Mouse (Mus musculus) hindbrain, postnatal 0 days (tissue): ENCODE results near the gene Tmem91. TPM values are rescaled to one million over a fixed set of nuclear protein-coding genes. Genes with fewer than 3 reads are reported as not detected.
A peak's percentile ranks its signal among the peaks of the same experiment; 100 is the strongest.

Experiments
- ATAC-seq: fragments of 200-750 bp; cut with Nextera tagmentation; 2 replicates; pipeline ENCODE4 v1.8.0; 2017; ENCODE audit warnings: mild to moderate bottlenecking, moderate TSS enrichment, moderate library complexity
- DNase-seq: peaks from one replicate; pipeline ENCODE4 v3.0.0-alpha.2; 2015; ENCODE audit warnings: low spot score
- H3K27ac ChIP-seq: fragments of 300-500 bp; sonication (generic); 2 replicates; pipeline ENCODE4 v1.5.1; 2014; ENCODE audit warnings: mild to moderate bottlenecking
- H3K27me3 ChIP-seq: fragments of 300-500 bp; sonication (generic); 2 replicates; pipeline ENCODE4 v1.6.1; 2014; ENCODE audit warnings: low read length, mixed read lengths; ENCODE audit not compliant: insufficient read depth
- H3K36me3 ChIP-seq: fragments of 300-500 bp; sonication (generic); 2 replicates; pipeline ENCODE4 v1.6.1; 2014; ENCODE audit warnings: low read length, mixed read lengths; ENCODE audit not compliant: insufficient read depth
- H3K4me1 ChIP-seq: fragments of 300-500 bp; sonication (generic); 2 replicates; pipeline ENCODE4 v1.6.1; 2014; ENCODE audit warnings: antibody characterized with exemption, low read length, mixed read lengths; ENCODE audit not compliant: insufficient read depth
- H3K4me2 ChIP-seq: fragments of 300-500 bp; sonication (generic); 2 replicates; pipeline ENCODE4 v1.6.1; 2014; ENCODE audit warnings: low read depth, mild to moderate bottlenecking, low read length, moderate library complexity, mixed read lengths
- H3K4me3 ChIP-seq: fragments of 300-500 bp; sonication (generic); 2 replicates; pipeline ENCODE4 v1.5.1; 2014; ENCODE audit warnings: low read length
- H3K9ac ChIP-seq: fragments of 300-500 bp; sonication (generic); replicated peaks from 2 replicates; pipeline ENCODE4 v1.6.1; 2014; ENCODE audit warnings: mild to moderate bottlenecking, low read length, moderate library complexity, mixed read lengths
- H3K9me3 ChIP-seq: fragments of 300-500 bp; sonication (generic); 2 replicates; pipeline ENCODE4 v1.6.1; 2016; ENCODE audit warnings: low read length, mixed read lengths
- CTCF ChIP-seq: IDR thresholded peaks from 2 replicates; pipeline ENCODE4 v1.5.1; 2016; ENCODE audit warnings: antibody characterized with exemption, control low read depth, low read depth
- WGBS: fragments of 180-500 bp; shearing (Covaris S2); extraction: QIAGEN DNeasy Blood & Tissue Kit; methylation state at CpG from one replicate; pipeline ENCODE4 v1.1.7; 2014; 5-methylcytosine and 5-hydroxymethylcytosine counted together
- polyA plus RNA-seq: library from polyadenylated mRNA; unstranded; fragments of >200 nt; fragmentation: Nextera tagmentation; extraction: Ambion mirVana; gene quantifications from 2 replicates; pipeline ENCODE4 v1.2.1, GENCODE M21; 2015
- total RNA-seq: library from RNA; depleted of rRNA; stranded (reverse); fragments of >200 nt; gene quantifications from 2 replicates; pipeline ENCODE4 v1.2.3, GENCODE M21; 2014

Tmem91 gene
- total and polyA plus RNA-seq, 2 experiments from 2014 or later, result 62.1 to 185 TPM

DNA sequence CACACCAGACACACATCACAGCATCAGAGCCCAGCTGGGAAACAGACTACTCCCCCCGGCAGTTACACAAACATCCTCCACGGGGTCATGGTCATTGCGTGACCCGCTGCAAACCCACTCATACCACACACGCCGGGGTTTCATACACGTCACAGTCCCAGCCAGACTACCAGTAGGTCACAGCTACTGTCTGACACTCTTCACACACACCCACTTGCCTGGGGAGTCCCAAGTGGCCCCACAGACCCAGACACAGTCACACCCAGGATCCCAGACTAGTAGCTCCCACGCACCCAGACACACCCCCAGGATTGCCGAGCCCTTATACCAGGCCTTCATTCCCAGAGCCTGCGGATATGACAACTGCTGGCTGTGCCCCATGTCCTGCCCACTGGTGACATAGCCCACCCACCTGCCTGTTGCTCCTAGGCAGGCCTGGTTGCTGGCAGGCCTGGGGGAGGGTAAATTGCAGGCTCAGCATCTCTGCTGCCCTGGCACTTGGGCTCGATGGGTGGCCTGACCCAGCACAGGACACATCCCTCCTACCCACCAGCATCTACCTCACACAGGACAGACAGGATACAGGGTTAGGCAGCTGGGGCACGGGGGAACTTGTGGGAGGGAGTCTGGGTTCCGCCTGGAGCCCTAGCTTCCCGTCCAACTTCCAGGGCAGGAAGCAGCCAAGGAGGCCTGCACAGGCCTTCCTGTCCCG, 32.8 kb upstream of the Tmem91 start:
- DNase-seq (no peak), ATAC-seq (no peak)
- Histone ChIP-seq H3K9me3 (no peaks in the 10 kb centered on the region), H3K27me3 (no peaks in the 10 kb centered on the region), H3K27ac (peak overlapping the region; percentile 36; the same call in 1 of the 2 replicates), H3K4me2 (no peak overlapping the region), H3K4me3 (no peak overlapping the region), H3K4me1 (peaks cover 19% of the 10 kb centered on the region), H3K9ac (no peak overlapping the region), H3K36me3 (no peaks in the 10 kb centered on the region)
- WGBS, result 61% methylated on average over 15 of the region's 15 CpGs
- TF ChIP-seq CTCF, result no peak

DNA sequence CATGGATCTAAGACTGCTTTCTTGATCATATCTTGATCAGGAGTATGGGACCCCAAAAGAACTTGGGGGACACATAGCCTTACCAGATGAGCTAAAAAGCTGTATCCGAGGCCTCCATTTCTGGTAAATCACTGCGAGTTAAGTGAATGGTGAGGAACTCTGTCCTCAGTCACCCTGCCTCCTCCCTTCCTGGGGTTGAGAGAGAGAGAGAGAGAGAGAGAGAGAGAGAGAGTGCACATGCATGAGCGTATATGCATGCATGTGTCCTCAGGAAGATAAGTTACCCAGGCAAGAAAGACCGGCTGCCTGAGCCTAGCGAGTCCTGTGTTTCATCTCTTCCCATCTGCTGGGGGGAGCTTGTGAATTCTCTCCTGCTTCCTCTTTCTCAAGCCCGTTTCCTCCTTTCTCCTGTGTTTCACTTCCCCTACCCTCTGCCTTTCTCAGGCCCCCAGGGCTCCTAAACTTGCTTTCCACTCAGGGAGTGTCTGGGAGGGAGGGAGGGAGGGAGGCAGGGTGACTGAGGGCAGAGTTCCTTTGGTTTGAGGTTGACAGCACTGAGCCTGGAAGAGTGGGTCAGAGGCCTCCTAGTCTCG, 31.7 kb upstream of the Tmem91 start:
- H3K27ac ChIP-seq, result no peak overlapping the region; the same call in 1 of the 2 replicates
- peaks cover 19% of the 10 kb centered on the region for H3K4me1 ChIP-seq
- no peaks in the 10 kb centered on the region for H3K9me3 ChIP-seq
- no peaks in the 10 kb centered on the region for H3K36me3 ChIP-seq
- H3K9ac ChIP-seq, result no peak overlapping the region
- H3K27me3 ChIP-seq, result no peaks in the 10 kb centered on the region
- WGBS, result 53% methylated on average over 6 of the region's 7 CpGs
- ATAC-seq (no peak), DNase-seq (no peak)
- H3K4me2 ChIP-seq, result no peak overlapping the region
- TF ChIP-seq CTCF, result no peak
- no peak overlapping the region for H3K4me3 ChIP-seq

DNA sequence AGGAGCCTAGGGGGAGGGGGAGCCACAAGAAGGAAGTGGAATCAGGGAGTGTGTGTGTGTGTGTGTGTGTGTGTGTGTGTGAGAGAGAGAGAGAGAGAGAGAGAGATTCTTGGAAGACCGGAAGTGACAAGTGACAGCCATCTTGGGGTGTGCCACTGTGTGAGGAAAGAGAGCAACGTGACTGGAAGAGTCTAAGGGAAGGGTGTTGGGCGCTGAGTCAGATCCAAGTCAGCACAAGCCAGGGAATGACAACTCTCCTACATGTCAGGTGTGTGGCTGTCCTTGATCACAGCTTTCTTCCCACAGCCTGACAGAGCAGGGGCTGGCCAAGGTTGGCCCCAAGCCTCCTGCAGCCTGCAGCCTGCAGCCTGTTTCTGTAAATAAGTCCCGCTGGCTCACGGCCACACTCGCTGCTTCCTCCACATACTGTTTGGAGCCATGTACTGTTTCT, 30.9 kb upstream of the Tmem91 start:
- H3K27me3 ChIP-seq, result no peaks in the 10 kb centered on the region
- no peak overlapping the region for H3K4me2 ChIP-seq
- H3K4me3 ChIP-seq, result no peak overlapping the region
- no peaks in the 10 kb centered on the region for H3K9me3 ChIP-seq
- H3K4me1 ChIP-seq, result peaks cover 14% of the 10 kb centered on the region
- 52% methylated on average over 6 of the region's 6 CpGs for WGBS
- no peak for DNase-seq
- ATAC-seq, result no peak
- H3K9ac ChIP-seq, result no peak overlapping the region
- no peaks in the 10 kb centered on the region for H3K36me3 ChIP-seq
- no peak overlapping the region for H3K27ac ChIP-seq
- no peak for TF ChIP-seq CTCF

DNA sequence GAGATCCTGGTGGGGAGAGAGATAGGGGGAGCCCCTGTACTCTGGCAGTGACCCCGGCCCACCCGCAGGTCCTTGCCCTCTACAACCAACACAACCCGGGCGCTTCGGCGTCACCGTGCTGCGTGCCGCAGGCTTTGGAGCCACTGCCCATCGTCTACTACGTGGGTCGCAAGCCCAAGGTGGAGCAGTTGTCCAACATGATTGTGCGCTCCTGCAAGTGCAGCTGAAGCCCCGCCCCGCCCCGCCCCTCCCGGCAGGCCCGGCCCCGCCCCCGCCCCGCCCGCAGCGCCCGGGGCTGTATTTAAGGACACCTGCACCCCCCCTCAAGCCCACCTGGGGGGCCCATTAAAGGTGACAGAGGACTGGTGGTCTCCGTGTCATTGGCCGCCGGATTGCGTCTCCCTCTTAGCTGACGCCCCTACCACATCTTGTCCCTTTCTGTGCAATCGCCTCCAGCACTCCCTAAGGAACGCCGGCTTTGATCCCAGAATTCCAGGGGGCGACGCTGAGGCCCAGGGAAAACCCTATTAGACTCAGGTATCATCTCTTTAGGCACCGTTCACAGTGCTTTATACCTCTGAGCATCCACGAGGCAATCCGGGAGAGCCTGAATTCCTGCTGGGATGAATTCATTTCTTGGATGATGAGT, 29.9 kb upstream of the Tmem91 start:
- no peak for TF ChIP-seq CTCF
- Histone ChIP-seq H3K27ac (no peak overlapping the region), H3K4me1 (peaks cover 4% of the 10 kb centered on the region; the same call in 1 of the 2 replicates), H3K4me3 (peak overlapping the region; percentile 29), H3K36me3 (no peaks in the 10 kb centered on the region), H3K4me2 (peak overlapping the region; percentile 63), H3K27me3 (no peaks in the 10 kb centered on the region), H3K9me3 (no peaks in the 10 kb centered on the region), H3K9ac (peak overlapping the region; percentile 18; the same call in 1 of the 2 replicates)
- DNase-seq (peak; percentile 25), ATAC-seq (peak; percentile 48; the same call in 1 of the 2 replicates)
- WGBS, result 7% methylated on average over 34 of the region's 37 CpGs

DNA sequence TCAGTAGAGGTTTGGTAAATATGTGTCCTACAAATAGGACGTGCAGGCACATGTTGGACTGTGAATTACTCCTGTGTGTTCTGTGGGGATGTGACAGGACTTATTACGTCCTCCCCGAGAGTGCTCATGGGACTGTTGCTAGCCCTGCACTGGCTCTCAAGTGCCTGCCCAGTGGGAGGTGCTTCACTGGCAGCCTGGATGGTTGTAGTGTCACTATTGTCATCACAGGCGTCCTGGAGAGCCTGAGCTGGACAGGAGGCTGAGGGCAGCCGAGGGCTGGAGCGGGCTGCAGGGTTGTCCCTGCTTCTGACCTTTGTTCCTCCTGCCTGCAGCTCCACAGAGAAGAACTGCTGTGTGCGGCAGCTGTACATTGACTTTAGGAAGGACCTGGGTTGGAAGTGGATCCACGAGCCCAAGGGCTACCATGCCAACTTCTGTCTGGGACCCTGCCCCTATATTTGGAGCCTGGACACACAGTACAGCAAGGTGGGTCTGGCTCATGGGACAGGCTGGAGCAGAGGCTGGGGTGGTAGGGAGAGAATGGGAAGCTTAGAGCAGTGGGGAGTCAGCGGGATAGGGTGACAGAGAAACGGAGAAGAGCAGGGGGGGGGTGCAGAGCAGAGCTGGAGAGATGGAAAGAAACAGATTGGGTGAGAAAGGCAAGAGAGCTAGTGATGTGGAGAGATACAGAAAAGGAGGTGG, 29.0 kb upstream of the Tmem91 start:
- Histone ChIP-seq H3K27me3 (no peaks in the 10 kb centered on the region), H3K36me3 (no peaks in the 10 kb centered on the region), H3K4me2 (peak overlapping the region; percentile 63; the same call in 1 of the 2 replicates), H3K27ac (no peak overlapping the region), H3K4me3 (no peak overlapping the region), H3K9me3 (no peaks in the 10 kb centered on the region), H3K4me1 (0 out of 2 replicates have a peak, but pooled peaks cover 3% of the 10 kb centered on the region), H3K9ac (no peak overlapping the region)
- ATAC-seq (peak; percentile 30; the same call in 1 of the 2 replicates), DNase-seq (no peak)
- 17% methylated on average over 10 of the region's 10 CpGs for WGBS
- no peak for TF ChIP-seq CTCF

DNA sequence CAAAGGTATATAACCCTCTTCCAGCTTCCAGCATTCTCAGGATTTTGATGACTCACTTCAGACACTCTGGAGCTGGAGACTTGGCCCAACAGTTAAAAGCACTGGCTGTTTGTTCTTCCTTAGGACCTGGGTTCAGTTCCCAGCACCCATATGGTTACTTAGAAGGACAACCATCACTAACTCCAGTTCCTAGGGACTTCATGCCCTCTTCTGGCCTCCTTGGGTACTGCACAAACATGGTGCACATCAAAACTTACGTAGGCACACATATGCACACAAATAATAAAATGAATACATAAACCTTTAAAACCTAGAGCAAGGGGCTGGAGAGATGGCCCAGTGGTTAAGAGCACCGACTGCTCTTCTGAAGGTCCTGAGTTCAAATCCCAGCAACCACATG, 27.4 kb upstream of the Tmem91 start:
- Histone ChIP-seq H3K4me1 (0 out of 2 replicates have a peak, but pooled peaks cover 3% of the 10 kb centered on the region), H3K4me3 (no peak overlapping the region), H3K4me2 (no peak overlapping the region), H3K9me3 (no peaks in the 10 kb centered on the region), H3K36me3 (no peaks in the 10 kb centered on the region), H3K9ac (no peak overlapping the region), H3K27ac (no peak overlapping the region), H3K27me3 (no peaks in the 10 kb centered on the region)
- no peak for DNase-seq
- peak; percentile 17; the same call in 1 of the 2 replicates for TF ChIP-seq CTCF
- no peak for ATAC-seq
- WGBS, result 98% methylated on average over 2 of the region's 2 CpGs
